Mouse (Mus musculus) adrenal gland, adult 2 months (tissue): ENCODE data around the gene Trf. TPM values are rescaled to one million over a fixed set of nuclear protein-coding genes. Genes with fewer than 3 reads are reported as not detected.

Experiments
- DNase-seq: peaks from one replicate; pipeline ENCODE4 v3.0.0; 2021
- long read RNA-seq: library from polyadenylated mRNA; stranded (forward); transcript quantifications from one replicate; pipeline ENCODE4 v2.0.0, GENCODE M21; 2021
- polyA plus RNA-seq: library from polyadenylated mRNA; depleted of rRNA; stranded (reverse); fragments of >200 nt; gene quantifications from 2 replicates; pipeline ENCODE4 v1.2.3, GENCODE M21; 2012; rRNA removed
- total RNA-seq, 2 experiments: library from RNA; stranded (reverse); gene quantifications; 2 replicates each; pipeline ENCODE4 v1.2.3; 2021

The Trf gene
- total RNA-seq, result 100 to 1,000 TPM; 241 to 278 TPM
- polyA plus RNA-seq, result 430 and 1,156 TPM in 2 replicates
- long read RNA-seq, transcript Trf-201 (17 exons, 2,571 nt), result major isoform, 361 of 374 reads
- long read RNA-seq, partial matches to known transcripts, result 3 of 374 reads
- long read RNA-seq, other reads (novel, unspliced or antisense), result 10 of 374 reads

DNA sequence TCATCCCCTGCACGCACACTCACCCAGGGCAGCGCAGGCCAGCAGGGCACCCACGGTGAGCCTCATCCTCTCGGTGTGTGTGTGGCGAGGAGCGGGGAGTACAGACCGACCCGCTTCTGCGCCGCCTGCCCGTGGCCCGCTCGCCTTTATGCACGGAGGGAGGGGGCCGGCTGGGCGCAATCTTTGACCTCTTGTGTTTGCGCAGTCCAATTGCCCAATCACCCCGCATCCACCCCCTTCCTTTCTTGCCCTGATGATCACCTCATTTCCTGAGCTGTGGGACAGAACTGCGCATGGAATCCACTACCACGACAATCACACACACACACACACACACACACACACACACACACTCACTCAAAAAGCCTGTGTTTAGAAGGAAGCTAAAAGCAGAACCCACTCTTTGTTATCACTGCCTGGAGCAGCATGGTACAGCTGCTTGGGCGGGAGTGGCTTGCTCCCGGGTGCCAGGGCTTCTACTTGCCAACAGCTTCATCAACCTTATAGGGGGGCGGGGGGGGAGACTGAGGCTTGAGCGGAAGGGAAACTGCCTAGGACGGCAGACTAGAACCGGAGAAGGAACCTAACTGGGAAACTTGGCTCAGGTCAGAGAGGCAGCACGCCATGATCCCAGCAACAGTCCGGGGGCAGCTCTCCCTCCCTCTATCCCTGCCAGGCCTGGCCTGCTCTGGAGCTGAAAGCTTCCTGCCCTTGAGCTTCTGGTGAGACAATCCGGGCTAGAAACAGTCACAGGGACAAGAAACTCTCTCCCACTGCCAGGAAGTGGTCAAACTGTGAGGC, at the start of gene Trf, which contains the start of gene Gm20425:
Trf (minus strand) TSS at position 294 of the 801 bp plus-strand sequence.
Gm20425 (minus strand) TSS at position 157 of the 801 bp plus-strand sequence.
- peak; percentile 70 for DNase-seq

DNA sequence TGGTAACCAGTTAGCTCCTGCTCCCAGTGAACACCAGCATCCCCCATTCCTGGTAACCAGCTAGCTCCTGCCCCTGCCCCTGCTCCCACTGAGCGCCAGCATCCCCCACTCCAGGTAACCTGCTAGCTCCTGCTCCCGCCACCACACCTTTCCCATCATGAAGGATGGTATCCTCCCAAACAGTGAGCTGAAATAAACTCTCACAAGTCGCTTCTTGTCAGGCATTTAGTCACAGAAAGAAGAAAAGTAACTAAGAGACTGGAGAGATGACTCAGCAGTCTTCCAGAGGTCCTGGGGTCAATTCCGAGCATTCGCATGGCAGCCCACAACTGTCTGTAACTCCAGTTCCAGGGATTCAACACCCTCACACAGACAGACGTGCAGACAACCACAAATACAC, 46.6 kb upstream of the Trf start:
- DNase-seq, result no peak

DNA sequence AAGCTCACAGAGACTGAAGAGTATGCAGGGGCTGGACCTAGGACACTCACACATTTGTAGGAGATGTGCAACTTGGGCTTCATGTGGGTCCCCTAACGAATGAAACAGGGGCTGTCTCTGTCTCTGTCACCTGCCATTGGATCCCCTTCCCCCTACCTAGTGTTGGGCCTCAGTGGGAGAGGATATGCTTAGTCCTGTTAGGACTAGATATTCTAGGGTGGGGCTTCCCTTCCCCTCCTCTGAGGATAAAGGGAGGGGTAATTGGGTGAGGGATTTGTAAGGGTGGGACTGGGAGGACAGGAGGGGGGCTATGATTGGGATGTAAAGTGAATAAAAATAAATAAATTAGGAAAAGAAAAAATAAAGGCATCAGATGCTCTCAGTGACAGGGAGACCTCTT, 45.4 kb upstream of the Trf start:
- DNase-seq, result no peak

DNA sequence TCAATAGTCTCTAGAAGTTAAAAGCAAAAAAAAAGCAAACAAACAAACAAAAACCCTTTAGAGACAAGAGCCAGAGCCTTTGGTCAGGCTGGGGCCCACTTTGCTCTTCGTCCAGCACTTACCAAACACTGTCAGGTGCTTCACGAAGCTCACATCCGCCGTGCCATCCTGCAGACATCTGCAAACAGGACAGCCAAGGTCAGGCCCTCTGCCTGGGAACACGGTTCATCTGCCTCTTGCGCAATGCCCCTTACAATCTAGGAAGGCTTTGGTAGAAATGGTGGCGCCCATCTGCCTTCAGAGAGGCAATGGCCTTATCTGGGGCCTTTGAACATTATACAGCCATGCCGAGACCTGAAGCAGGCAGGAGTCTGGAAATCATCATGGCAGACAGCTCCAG, 44.6 kb upstream of the Trf start:
- peak; percentile 19 for DNase-seq

DNA sequence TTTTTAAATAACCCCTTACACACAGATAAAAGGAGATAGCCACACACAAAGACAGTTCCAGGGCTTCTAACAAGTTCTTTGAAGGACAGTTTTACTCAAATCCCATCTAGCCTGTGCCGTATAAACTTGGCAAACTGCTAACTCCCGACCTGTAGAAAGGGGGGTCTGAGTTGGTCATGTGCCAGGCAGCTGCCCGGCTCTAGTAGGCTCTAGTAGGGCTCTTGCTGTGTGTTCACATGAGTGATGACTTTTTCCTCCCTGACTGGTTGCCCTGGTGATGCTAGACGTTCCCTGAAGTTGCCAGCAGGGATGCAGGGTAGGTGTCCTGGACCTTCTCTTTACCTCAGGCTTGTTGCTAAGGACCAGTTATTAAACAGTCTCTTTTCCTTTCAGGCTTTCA, 40.9 kb upstream of the Trf start:
- DNase-seq, result no peak

DNA sequence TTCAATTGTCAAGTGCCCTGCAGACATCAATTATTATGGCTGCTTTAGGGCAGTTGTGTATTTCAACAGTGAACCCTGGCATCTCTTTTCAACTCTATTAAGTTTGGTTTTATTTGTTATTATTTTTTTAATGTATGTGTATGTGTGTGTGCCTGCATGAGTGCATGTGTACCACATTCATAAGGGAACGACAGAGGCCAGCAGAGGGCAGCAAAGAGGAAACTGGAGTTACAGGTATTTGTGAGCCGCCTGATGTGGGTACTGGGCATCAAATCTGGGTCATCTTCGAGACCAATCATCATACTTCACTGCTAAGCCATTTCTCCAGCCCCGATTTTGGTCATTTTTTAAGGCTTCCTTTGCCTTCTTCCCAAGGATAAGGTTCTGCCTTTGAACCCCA, 35.5 kb upstream of the Trf start:
- no peak for DNase-seq

DNA sequence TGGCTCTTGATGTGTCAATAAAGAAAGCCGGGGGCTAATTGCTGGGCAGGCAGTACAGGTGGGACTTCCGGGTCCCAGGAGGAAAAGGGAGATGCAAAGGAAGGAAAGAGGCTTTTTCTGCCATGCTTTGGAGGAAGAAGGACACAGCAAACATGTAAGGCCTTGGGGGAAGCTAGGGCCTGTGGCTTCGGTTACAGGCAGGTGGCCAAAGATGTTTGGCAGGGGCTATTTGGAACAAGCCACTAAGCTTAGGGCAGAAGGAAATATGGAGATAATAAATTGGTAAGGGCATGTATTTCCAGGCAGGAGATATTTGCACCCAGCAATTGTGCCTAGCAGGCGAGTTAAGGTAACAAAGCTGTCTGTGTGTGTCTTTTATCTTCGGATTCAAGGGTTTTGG, 22.7 kb upstream of the Trf start:
- peak; percentile 15 for DNase-seq

DNA sequence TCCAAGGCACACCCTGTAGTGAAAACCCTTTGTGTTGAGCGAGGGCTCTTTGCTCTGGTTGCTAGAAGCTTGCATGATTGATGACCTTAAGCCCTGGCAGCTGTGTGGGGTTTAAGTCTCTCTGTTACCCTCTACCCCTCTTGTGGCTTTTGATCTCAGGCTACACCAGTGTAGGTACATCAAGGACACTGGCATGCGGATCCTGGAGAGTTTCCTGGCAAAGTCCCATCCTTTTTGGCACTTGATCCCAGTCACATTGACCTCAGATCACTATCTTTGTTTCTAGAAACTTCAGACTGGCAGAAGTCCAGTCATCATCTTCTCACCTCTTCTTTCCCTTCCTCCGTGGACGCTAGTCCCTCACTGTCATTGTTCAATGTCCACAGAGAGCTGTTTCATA, 18.4 kb upstream of the Trf start:
- peak; percentile 40 for DNase-seq

DNA sequence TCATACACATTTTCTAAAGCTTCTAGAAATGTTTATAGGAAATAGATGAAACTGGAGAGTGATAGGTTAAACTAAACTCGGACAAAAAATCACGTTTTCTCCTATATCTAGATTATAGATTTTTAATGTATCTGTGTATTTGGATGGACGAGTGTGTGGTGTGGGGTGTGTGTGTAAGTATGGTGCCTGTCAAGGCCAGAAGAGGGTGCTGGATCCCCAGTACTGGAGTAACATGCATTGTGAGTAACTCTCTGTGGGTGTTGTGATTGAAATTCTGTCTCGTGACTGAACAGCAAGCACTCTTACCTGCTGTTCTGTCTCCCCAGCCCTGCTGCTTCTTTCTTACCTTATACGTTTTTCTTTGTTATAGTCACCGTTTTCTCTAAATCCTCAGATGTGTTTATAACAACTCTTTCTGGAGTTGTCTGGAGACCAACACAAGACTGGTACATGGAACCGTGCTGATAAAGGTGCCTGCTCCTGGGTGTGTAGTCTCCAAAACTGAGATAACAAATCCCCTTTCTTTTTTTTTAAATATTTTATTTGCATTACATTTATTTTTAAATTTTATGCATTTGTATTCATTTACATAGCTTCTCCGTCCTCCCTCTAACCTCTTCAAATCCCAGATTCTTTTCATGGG, 16.4 kb upstream of the Trf start:
- no peak for DNase-seq

DNA sequence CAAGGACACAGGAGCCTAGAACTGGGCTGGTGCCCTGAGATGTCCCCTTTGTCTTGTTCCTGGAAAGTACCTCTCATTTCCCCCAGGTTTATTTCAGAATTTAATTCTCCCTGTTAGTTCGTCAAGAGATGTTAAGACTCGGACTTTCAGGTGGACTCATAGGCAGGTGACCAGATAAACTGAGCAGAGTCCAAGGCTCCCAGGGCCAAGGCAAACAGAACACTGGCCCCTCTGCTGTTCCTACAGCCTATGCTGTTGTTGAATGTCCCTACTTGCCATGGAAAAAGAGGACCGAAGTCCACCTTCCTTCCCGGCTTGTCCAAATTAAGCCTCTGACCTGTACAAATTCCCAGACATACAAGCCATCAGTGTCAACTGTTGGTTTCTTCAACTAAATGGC, 13.4 kb upstream of the Trf start:
- DNase-seq, result no peak

DNA sequence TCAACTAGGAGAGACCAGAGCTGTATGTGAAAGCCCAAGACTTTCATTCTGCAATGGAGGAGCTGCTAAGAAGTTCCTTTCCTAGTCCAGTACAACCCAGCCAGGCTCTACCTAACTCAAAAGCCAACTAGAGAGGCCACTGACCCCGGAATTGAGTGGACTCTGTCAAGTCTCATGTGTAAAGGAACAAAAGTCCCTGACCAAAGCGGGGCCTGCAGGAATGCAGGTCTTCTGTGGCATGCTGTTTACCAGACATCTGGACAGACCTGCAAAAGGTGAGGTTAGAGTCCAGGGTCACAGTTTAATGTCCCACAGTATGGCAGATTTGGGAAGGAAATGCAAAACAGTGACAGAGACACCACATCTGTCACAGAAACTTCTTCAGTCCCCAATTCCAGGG, 11.0 kb upstream of the Trf start:
- DNase-seq, result no peak

DNA sequence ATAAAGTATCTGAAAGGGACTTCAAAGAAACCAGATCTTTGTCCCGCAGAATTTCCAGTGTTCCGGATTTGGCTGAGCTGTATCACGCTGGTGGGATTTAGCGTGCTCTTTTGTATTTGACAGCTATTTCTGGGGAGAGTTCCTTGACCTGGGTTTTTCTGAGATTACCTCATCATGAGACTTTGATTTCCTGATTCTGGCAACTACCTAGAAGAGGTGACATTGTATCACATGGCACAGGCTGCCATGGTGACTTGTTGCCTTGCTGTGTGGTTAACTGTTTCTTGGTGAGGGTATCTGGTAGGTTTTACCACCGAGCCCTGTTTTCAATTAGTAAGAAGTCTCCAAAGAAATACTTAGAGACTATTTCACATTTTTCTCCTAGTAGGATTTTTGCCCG, 9.2 kb upstream of the Trf start:
- DNase-seq, result no peak

DNA sequence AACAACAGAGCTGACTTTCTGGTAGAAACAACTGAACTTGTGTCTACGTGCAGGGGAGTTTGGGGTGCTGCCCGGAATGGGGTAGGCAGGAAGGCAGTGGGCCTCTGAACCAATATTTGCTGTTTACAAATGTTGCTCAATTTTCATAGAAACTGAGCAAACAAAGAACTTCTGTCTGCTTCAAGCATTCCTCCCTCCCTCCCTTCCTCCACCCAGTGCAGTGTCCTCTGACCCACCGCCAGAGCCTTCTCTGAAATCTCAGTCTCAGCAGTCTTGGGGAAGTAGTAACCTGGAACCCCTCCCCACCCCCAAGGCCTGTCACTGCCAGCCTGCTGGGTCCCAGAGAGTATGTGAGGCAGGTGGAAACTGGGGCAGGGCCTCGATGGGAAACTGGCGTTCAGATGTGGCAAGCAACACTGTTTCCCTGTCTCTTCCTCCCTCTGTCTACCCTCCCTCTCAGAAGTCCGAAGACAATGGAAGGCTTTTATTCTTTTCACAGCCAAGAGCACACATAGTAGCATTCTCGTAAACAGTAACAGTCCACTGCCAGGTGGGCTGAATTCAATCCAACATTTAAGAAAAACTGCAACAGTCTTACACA, 4.4 kb upstream of the Trf start:
- DNase-seq, result peak; percentile 24

DNA sequence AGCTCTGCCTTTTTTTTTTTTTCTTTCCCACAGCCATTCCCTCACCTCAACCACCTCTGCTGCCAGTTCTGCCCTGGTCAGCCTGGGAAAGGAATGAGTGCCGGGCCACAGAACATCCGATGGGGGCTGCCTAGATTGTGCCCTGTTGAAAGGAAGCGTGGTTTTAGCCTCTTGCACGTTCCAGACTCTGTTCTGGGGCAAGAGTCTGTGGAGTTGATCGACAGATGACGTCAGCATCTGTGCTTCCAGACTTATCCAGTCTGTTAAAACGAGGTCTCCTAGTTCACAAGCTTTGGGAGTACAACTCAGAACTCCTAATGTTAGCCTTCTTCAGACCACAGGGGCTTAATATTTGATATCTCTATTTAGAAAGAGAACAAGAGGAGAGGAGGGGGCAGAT, 3.8 kb upstream of the Trf start:
- DNase-seq, result no peak

DNA sequence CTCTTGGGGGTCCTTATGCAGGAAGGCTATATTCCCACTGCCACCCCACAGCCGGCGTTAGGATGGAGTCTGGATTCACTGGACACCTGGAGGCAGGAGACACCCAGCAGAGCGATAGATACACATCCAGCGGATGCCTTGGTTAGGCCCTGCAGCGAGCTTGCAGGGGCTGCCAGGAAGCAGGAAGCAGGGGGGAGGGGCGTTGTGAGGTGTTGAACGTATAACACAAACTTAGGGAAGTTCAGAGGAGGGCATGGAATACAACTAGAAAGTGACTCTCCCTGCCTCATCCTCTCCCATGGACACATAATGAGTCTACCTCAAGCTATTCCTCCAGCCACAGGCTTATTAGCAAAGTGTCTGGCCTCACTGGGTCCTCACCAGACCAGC, 2.8 kb upstream of the Trf start:
- DNase-seq, result no peak

DNA sequence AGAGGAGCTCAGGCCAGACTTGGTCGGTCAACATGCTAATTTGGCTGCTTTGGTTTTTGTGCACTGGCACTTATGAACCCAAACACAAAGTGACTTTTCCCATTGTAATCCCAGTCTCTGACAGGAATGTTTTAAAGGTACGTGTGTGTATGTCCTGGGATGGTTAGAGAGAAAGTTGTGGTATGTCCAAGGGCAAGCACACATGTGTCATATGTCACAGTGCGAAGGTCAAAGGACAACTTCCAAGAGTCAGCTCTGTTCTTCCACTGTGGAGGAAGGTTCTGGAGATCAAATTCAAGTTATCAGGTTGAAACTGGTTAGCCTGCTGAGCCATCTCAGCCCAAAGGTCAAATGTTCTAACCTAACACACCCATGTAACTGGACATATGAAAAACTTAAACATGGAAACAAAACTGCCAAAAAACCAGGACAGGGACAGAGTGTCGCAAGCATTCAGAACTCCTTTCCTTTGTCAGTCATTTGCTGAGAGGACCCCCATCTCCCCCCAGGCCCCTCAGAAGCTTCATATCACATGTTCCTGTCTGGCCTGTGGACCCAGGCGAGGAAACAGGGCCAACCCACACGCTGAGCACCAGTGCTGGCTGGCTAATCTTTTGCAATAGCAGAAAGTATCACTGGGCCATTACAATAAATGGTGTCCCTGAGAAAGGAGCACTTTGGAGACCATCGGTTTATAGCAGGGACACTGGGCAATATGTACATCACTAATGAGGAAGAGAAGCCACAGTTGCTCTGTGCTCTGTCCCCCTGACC, 2.2 kb upstream of the Trf start:
- no peak for DNase-seq

DNA sequence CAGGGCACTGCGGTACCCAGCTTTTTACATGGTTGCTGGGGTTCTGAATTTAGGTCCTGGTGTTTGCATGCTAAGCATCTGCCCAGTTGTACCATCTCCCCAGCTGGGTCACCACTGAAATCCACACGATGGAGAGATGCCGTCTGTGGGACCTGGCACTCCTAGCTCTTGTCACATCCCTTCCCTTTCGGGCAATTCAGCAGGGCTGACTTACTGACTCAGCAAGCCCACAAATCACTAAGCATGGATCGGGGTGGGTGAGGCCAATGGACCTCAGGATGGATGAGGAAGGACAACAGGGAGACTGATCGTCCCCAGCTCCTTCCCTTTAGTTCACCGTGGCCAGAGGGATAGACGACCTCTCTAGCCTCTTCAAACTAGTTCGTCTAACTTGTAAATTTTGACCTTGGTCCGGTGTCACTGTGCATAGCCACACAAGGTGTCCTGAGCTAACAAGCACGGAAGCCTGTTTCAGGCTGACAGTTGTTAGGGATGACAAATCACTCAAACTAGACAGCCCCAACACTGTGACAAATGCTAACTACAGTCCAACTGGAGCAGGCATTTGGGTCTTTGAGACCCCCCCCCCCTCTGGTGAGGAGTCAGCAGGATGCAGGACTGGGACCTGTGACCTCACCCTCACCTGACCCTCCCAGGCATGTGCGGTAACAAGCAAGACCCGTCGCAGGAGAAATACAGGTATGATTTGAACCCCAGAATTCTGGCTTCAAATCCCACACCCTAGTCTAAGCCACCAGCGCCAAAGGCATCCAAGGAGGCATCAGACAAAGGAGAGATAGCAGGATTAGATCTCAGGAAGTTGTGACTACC, 992 bp downstream of the Trf start:
- no peak for DNase-seq

DNA sequence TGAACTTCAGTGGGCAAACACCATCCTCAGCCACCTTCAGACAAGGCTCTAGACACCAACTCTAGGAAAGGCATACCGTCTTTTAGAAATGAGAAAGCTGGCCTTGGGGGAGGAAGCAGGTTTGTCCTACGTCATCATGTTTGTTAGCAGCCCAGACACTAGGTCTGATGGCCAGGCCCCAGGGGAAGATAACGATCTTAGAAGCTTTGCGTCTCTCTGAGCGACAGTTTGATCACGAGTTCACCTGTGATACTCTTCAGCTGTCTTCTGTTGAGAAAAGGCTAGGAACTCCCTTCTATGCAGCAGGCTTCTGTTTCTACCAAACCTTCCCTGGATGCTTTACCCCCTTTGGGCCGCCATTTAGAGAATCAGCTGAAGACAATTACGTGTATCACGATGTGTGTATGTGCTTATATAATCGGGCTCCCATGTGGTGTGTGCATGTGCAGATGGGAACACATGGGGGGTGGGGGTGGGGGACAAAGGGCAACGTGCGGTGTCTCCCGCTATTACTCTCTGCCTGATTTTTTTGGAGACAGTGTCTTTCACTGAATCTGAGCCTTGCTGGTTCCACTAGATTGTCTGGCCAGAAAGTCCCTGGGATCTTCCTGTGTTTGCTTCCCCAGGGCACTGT, 1.8 kb downstream of the Trf start:
- no peak for DNase-seq

DNA sequence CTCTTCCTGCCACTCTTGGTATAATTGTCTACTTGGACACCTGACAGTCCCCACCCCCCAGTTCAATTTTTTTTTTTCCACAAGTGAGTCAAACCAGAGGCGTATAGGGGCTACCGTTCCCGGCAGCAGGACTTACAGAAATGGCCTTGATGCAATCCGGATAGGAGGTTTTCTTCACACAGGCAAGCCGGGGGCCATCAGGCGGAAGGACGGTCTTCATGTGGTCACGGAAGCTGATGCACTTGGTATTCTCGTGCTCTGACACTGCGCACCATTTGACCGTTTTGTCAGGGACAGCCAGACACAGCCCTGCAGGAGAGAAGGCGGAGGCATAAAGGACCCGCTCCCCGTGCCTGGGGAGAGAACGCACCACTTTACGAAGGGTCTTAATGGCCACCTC, 2.5 kb downstream of the Trf start:
- DNase-seq, result no peak

DNA sequence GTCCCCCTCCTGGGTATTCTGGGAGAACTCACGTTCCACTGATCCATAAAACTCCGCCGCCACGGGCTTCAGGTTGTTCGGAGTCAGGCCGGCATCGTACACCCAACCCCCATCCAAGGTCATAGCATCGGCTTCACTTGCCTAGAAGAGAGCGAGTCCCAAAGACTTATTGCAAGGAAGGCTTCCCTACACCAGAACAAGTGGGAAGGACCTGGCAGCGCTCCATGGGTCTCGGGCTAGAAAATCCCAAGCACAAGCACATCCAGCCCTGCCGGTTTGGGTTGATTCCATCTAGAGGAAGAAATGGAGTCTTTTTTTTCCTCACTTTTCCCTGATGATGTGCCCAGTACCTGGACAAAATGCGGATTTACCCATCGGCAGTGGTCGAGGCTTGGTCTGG, 3.4 kb downstream of the Trf start:
- peak; percentile 29 for DNase-seq

DNA sequence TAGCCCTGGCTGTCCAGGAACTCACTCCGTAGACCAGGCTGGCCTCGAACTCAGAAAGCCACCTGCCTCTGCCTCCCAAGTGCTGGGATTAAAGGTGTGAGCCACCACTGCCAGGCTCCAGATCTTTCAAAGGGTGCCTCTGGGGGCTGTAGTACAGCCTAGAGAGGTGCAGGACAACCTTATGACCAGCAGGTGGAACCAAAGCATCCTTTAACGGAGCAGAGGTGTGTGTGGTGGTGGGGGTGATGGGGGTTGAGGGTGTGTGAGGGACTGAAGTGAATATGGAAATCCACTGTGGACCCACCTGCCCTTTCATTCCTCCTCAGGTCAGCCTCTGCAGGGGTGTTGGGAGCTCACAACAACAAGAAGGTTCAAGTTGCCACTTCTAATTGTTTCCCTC, 4.8 kb downstream of the Trf start:
- no peak for DNase-seq
